Mouse (Mus musculus): ENCODE data around the gene Trim9. TPM values are rescaled to one million over a fixed set of nuclear protein-coding genes. Genes with fewer than 3 reads are reported as not detected.

Gene Trim9
- total and polyA plus RNA-seq, 3 experiments: not detected

GRCm38 (mm10) chr12:70221425-70221824 is 126.0 kb downstream of the Trim9 start:
- H3K27ac ChIP-seq (ENCODE audit: control insufficient read depth, low read depth, low read length): no peak overlapping the region
- peak; percentile 25 for DNase-seq (ENCODE audit: low read depth, low spot score)
- TF ChIP-seq SIN3A (IDR thresholded peaks at IDR 0.05; ENCODE audit: low read length) (no peak), E2F4 (IDR thresholded peaks at IDR 0.05; ENCODE audit: borderline replicate concordance, low read depth, low read length) (no peak), NRF1 (IDR thresholded peaks at IDR 0.05; ENCODE audit: insufficient read depth, low read depth, low read length, poor library complexity, severe bottlenecking) (no peak), GABPA (IDR thresholded peaks at IDR 0.05; ENCODE audit: low read depth, low read length) (no peak), ELF1 (IDR thresholded peaks at IDR 0.05; ENCODE audit: low read depth, low read length) (no peak), ZNF384 (IDR thresholded peaks at IDR 0.05; ENCODE audit: low read depth, low read length) (no peak), MXI1 (IDR thresholded peaks at IDR 0.05; ENCODE audit: low read depth, low read length) (no peak), CHD2 (IDR thresholded peaks at IDR 0.05; ENCODE audit: low read length) (no peak), NELFE (IDR thresholded peaks at IDR 0.05; ENCODE audit: low read depth, low read length) (no peak), CTCF (IDR thresholded peaks at IDR 0.05 in 2 of 3, conservative IDR thresholded peaks at IDR 0.05 in 1 of 3; ENCODE audit: control insufficient read depth in 1 of 3, insufficient read depth in 1 of 3, low read depth in 2 of 3, low read length in 3 of 3, poor library complexity in 1 of 3, severe bottlenecking in 1 of 3) (no peak), USF2 (IDR thresholded peaks at IDR 0.05; ENCODE audit: borderline replicate concordance in 1 of 2, insufficient read depth in 1 of 2, low read depth in 1 of 2, low read length in 2 of 2) (no peak), MEF2A (IDR thresholded peaks at IDR 0.05; ENCODE audit: extremely low read depth, insufficient replicate concordance, low read depth, low read length, poor library complexity, severe bottlenecking) (no peak), ETS1 (IDR thresholded peaks at IDR 0.05; ENCODE audit: low read depth, low read length) (no peak), MAX (IDR thresholded peaks at IDR 0.05; ENCODE audit: low read length) (no peak)
- H3K9me3 ChIP-seq (replicated peaks; ENCODE audit: insufficient read depth, low read length): no peaks in the 10 kb centered on the region
- no peak overlapping the region for H3K4me3 ChIP-seq (ENCODE audit: control insufficient read depth in 1 of 2, insufficient read depth in 1 of 2, low read depth in 2 of 2, low read length in 2 of 2)
- peaks cover 1 to 5% of the 10 kb centered on the region in 2 experiments; a peak in 3 of 4 replicates for H3K4me1 ChIP-seq (ENCODE audit: control insufficient read depth in 1 of 2, insufficient read depth in 2 of 2, low read length in 2 of 2)
- no peaks in the 10 kb centered on the region for H3K79me2 ChIP-seq (ENCODE audit: control insufficient read depth, insufficient read depth, low read length, poor library complexity)
- H3K36me3 ChIP-seq (ENCODE audit: control insufficient read depth in 1 of 2, insufficient read depth in 2 of 2, low read length in 2 of 2): no peaks in the 10 kb centered on the region; a peak in 1 of 4 replicates
- no peaks in the 10 kb centered on the region for H3K27me3 ChIP-seq (ENCODE audit: control insufficient read depth in 1 of 2, insufficient read depth in 2 of 2, low read length in 2 of 2)
- no peak overlapping the region for H3K9ac ChIP-seq (ENCODE audit: control insufficient read depth, low read depth, low read length, poor library complexity, severe bottlenecking)

- Histone ChIP-seq H3K9me3 (replicated peaks; ENCODE audit: insufficient read depth, low read length) (no peaks in the 10 kb centered on the region), H3K36me3 (ENCODE audit: control insufficient read depth in 1 of 2, insufficient read depth in 2 of 2, low read length in 2 of 2) (no peaks in the 10 kb centered on the region; a peak in 1 of 4 replicates), H3K27me3 (ENCODE audit: control insufficient read depth in 1 of 2, insufficient read depth in 2 of 2, low read length in 2 of 2) (no peaks in the 10 kb centered on the region), H3K9ac (ENCODE audit: control insufficient read depth, low read depth, low read length, poor library complexity, severe bottlenecking) (no peak overlapping the region), H3K79me2 (ENCODE audit: control insufficient read depth, insufficient read depth, low read length, poor library complexity) (no peaks in the 10 kb centered on the region), H3K4me3 (ENCODE audit: control insufficient read depth in 1 of 2, insufficient read depth in 1 of 2, low read depth in 2 of 2, low read length in 2 of 2) (no peak overlapping the region), H3K27ac (ENCODE audit: control insufficient read depth, low read depth, low read length) (no peak overlapping the region), H3K4me1 (ENCODE audit: control insufficient read depth in 1 of 2, insufficient read depth in 2 of 2, low read length in 2 of 2) (peaks cover 1 to 5% of the 10 kb centered on the region in 2 experiments; a peak in 3 of 4 replicates)
- DNase-seq (ENCODE audit: low read depth, low spot score): no peak
- no peak for TF ChIP-seq USF2 (IDR thresholded peaks at IDR 0.05; ENCODE audit: borderline replicate concordance in 1 of 2, insufficient read depth in 1 of 2, low read depth in 1 of 2, low read length in 2 of 2)
- no peak for TF ChIP-seq MEF2A (IDR thresholded peaks at IDR 0.05; ENCODE audit: extremely low read depth, insufficient replicate concordance, low read depth, low read length, poor library complexity, severe bottlenecking)
- TF ChIP-seq EP300 (IDR thresholded peaks at IDR 0.05; ENCODE audit: low read depth in 1 of 2, low read length in 2 of 2): no peak
- no peak for TF ChIP-seq ETS1 (IDR thresholded peaks at IDR 0.05; ENCODE audit: low read depth, low read length)
- no peak for TF ChIP-seq CTCF (IDR thresholded peaks at IDR 0.05 in 2 of 3, conservative IDR thresholded peaks at IDR 0.05 in 1 of 3; ENCODE audit: control insufficient read depth in 1 of 3, insufficient read depth in 1 of 3, low read depth in 2 of 3, low read length in 3 of 3, poor library complexity in 1 of 3, severe bottlenecking in 1 of 3)
Observed at GRCm38 (mm10) chr12:70218795-70219540, 128.4 kb downstream of the Trim9 start.
